Mouse (Mus musculus) cerebellum, adult 11 months (tissue): ENCODE results near the gene Mansc4.
A peak's percentile ranks its signal among the peaks of the same experiment; 100 is the strongest.

Experiments
- DNase-seq: peaks from one replicate; pipeline ENCODE4 v3.0.0; 2022

Gene Mansc4

GRCm38 (mm10) chr6:147086594-147087225, at the start of gene Mansc4:
Gene Mansc4 (minus strand): TSS chr6:147087032.
- no peak for DNase-seq

- DNase-seq: no peak
Observed at GRCm38 (mm10) chr6:147127239-147127638, 40.4 kb upstream of the Mansc4 start.

DNA sequence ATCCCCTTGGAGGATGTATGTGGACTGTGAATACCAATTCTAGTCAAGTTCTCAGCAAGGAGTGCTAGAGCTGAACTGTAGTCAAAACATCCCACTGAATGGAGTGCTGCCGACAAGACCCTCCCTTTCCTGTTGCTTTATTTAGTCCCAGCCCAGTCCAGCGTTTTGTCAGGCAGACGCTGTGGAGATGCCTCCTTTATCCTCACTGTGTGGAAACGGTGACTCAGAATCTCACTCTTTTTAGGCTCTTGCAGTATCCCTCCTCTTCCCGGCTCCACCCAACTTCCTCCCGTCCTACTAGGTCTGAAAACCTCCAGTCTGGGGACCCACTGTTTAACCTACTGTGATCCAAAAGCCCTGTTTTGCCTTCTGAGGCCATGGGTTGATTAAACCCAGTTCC, 34.5 kb upstream of the Mansc4 start:
- DNase-seq: no peak

DNA sequence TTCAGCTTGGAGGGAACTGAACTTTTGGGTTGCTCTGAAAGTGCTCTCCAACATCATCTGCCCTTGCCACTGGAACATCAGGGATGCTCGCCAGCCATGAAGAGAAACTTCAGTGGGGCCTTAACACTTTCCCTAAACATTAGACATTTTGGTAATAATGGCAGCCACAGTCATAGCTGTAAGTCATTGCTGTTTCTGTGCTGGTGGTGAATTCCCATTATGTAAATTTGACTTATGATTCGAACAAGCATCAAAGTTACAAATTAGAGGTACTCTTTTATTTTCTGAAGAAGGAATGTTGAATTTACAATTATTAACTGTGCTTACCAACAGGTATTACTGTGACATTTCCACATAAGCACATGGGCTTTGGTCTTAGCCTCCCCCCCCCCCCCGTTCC, 31.4 kb upstream of the Mansc4 start:
- DNase-seq: no peak

DNA sequence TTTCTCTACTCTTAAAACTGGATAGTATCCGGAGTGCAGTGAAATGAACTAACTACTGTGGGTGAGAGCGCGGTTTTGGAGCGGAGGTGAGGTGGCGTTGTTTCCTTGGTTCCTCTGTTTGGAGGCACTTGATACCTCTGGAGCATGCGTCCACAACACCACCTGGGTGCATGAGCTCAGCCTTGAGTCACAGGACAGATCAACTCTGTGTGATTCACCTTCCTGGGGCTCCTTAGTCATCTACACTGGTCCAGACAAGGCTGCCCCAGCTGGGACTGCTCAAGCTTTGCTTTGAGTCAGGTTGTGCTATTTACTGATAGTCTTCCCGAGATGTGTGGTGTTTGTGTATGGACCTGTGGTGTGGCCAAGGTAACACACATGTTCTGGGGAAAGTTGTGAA, 30.9 kb upstream of the Mansc4 start:
- DNase-seq: no peak

DNA sequence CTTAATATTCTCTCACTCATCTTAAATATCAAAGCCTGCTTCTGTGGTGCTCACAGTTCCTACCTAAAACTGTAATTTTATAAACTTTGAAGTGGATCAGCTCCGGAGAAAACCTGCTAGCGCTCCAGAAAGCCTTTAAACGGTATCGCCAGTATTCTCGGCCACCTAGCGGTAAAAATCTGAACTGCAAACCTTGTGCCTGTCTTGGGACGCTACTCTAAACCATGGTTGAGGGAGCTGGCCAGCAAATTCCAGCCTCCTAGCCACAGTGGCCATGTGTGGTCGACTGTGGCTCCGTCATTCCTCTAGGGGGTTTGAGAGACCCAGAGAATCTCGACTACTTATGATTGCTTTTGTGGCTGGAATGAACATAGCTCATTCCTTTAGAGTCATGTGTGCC, 29.7 kb upstream of the Mansc4 start:
- peak; percentile 68 for DNase-seq

GRCm38 (mm10) chr6:147109283-147109682, 22.5 kb upstream of the Mansc4 start:
- DNase-seq: no peak

- no peak for DNase-seq
Observed at GRCm38 (mm10) chr6:147106716-147107115, 19.9 kb upstream of the Mansc4 start.

GRCm38 (mm10) chr6:147105529-147105928, 18.7 kb upstream of the Mansc4 start:
- no peak for DNase-seq

DNA sequence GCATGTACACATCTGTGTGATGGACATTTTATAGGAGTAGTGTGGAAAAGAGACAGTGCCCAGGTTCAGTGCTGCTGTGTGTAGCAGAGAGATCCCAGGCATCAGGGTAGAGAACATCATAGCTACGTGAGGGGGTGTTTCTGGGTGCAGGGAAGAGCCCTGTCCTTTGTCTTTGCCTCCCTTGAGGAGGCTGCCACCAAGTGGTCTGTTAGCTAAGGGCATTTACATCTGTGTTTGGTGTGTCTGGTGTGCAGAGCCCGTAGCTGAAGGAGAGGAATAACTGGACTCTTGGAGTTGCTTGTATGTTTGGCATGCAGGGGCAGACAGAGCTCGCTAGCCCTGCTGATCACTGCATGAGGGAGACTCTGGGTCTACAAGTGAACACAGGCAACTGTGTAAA, 15.5 kb upstream of the Mansc4 start:
- DNase-seq: no peak

GRCm38 (mm10) chr6:147099458-147100277, 12.8 kb upstream of the Mansc4 start:
- no peak for DNase-seq

- DNase-seq: no peak
Observed at GRCm38 (mm10) chr6:147097346-147097929, 10.6 kb upstream of the Mansc4 start.

GRCm38 (mm10) chr6:147096934-147097333, 10.1 kb upstream of the Mansc4 start:
- DNase-seq: no peak

- no peak for DNase-seq
Observed at GRCm38 (mm10) chr6:147096109-147096508, 9.3 kb upstream of the Mansc4 start.

GRCm38 (mm10) chr6:147094771-147095170, 7.9 kb upstream of the Mansc4 start:
- DNase-seq: no peak

GRCm38 (mm10) chr6:147092136-147092535, 5.3 kb upstream of the Mansc4 start:
- DNase-seq: peak; percentile 57

- peak; percentile 71 for DNase-seq
Observed at GRCm38 (mm10) chr6:147091136-147092120, 4.6 kb upstream of the Mansc4 start, which contains the start of gene Klhl42. Gene Klhl42 (plus strand): TSS chr6:147091379.

DNA sequence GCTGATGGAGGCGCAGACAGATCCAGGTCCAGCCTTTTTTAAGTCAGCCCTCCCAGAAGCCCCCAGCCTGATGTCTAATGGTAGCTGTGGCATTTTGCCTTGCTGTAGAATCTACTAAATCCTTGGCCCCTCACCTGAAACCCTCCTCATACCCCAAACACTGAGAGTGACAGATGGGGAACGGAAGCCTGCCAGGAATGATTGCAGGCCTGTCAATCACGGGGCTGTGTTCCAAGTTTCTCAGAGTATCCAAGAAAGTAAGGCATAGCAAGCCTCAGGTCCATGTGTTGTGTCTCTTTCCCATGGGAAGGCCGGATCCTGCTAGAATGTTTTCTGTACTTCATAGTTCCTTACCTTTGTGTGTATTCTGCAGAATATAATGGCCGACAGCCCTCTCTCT, 3.4 kb upstream of the Mansc4 start:
- no peak for DNase-seq

- DNase-seq: no peak
Observed at GRCm38 (mm10) chr6:147088517-147088916, 1.7 kb upstream of the Mansc4 start.

GRCm38 (mm10) chr6:147087736-147088135, 904 bp upstream of the Mansc4 start:
- DNase-seq: no peak

GRCm38 (mm10) chr6:147085398-147086040, 1.3 kb downstream of the Mansc4 start:
- DNase-seq: no peak

GRCm38 (mm10) chr6:147079919-147080318, 6.9 kb downstream of the Mansc4 start:
- DNase-seq: no peak
